Mouse (Mus musculus) liver, postnatal 0 days (tissue): ENCODE data around the gene Pcca. TPM values are rescaled to one million over a fixed set of nuclear protein-coding genes. Genes with fewer than 3 reads are reported as not detected.

Source experiments
- ATAC-seq: fragments of 200-750 bp; cut with Nextera tagmentation; 2 replicates; pipeline ENCODE4 v1.8.0; 2017; ENCODE audit warnings: mild to moderate bottlenecking, moderate library complexity
- DNase-seq: peaks from one replicate; pipeline ENCODE4 v3.0.0-alpha.2; 2016
- H3K27ac ChIP-seq: fragments of 300-500 bp; sonication (generic); 2 replicates; pipeline ENCODE4 v1.5.1; 2014; ENCODE audit warnings: antibody characterized with exemption, moderate library complexity, mild to moderate bottlenecking, low read depth
- H3K27me3 ChIP-seq: fragments of 300-500 bp; sonication (generic); 2 replicates; pipeline ENCODE4 v1.6.1; 2014; ENCODE audit warnings: low read length, control low read depth, mixed read lengths; ENCODE audit not compliant: insufficient read depth
- H3K36me3 ChIP-seq: fragments of 300-500 bp; sonication (generic); replicated peaks from 2 replicates; pipeline ENCODE4 v1.6.1; 2014; ENCODE audit warnings: mild to moderate bottlenecking, control low read depth, low read length, moderate library complexity, mixed read lengths; ENCODE audit not compliant: insufficient read depth
- H3K4me1 ChIP-seq: fragments of 300-500 bp; sonication (generic); 2 replicates; pipeline ENCODE4 v1.6.1; 2014; ENCODE audit warnings: antibody characterized with exemption, mild to moderate bottlenecking, control low read depth; ENCODE audit not compliant: insufficient read depth
- H3K4me2 ChIP-seq: fragments of 300-500 bp; sonication (generic); 2 replicates; pipeline ENCODE4 v1.6.1; 2014; ENCODE audit warnings: low read depth, mild to moderate bottlenecking, low read length, moderate library complexity, mixed read lengths
- H3K4me3 ChIP-seq: fragments of 300-500 bp; sonication (generic); 2 replicates; pipeline ENCODE4 v1.5.1; 2014; ENCODE audit warnings: low read depth, low read length
- H3K9ac ChIP-seq: fragments of 300-500 bp; sonication (generic); replicated peaks from 2 replicates; pipeline ENCODE4 v1.6.1; 2014; ENCODE audit warnings: mild to moderate bottlenecking, moderate library complexity
- H3K9me3 ChIP-seq: fragments of 300-500 bp; sonication (generic); 2 replicates; pipeline ENCODE4 v1.6.1; 2016; ENCODE audit warnings: mild to moderate bottlenecking, control low read depth, low read length, mixed read lengths
- CTCF ChIP-seq: sonication (generic); IDR thresholded peaks from 2 replicates; pipeline ENCODE4 v1.5.1; 2016; ENCODE audit warnings: antibody characterized with exemption, low read depth
- EP300 ChIP-seq: IDR thresholded peaks from 2 replicates; pipeline ENCODE4 v1.6.1; 2016; ENCODE audit warnings: antibody characterized with exemption, low read depth, mild to moderate bottlenecking
- WGBS: fragments of 180-500 bp; shearing (Covaris S2); extraction: QIAGEN DNeasy Blood & Tissue Kit; methylation state at CpG from one replicate; pipeline ENCODE4 v1.1.7; 2014; ENCODE audit not compliant: insufficient replicate concordance; 5-methylcytosine and 5-hydroxymethylcytosine counted together
- polyA plus RNA-seq: library from polyadenylated mRNA; unstranded; fragments of >200 nt; fragmentation: Nextera tagmentation; extraction: Ambion mirVana; gene quantifications from 2 replicates; pipeline ENCODE4 v1.2.1, GENCODE M21; 2015

The Pcca gene
- polyA plus RNA-seq, 1 experiment from 2014 or later: 31.3 TPM

- no peak overlapping the region for H3K9ac ChIP-seq
- no peaks in the 10 kb centered on the region for H3K36me3 ChIP-seq
- no peak for DNase-seq
- no peaks in the 10 kb centered on the region for H3K9me3 ChIP-seq
- no peaks in the 10 kb centered on the region for H3K27me3 ChIP-seq
- ATAC-seq: no peak
- no peak overlapping the region for H3K27ac ChIP-seq
- WGBS: 78% methylated on average over 4 of the region's 4 CpGs
- no peak overlapping the region for H3K4me3 ChIP-seq
- no peaks in the 10 kb centered on the region for H3K4me1 ChIP-seq
- no peak overlapping the region for H3K4me2 ChIP-seq
- TF ChIP-seq CTCF (no peak), EP300 (no peak)
These were observed 333.6 kb downstream of the Pcca start for GRCm38 (mm10) chr14:122867531-122868285.

GRCm38 (mm10) chr14:122869831-122870230, 335.7 kb downstream of the Pcca start:
- Histone ChIP-seq H3K4me2 (no peak overlapping the region), H3K9me3 (no peaks in the 10 kb centered on the region), H3K9ac (no peak overlapping the region), H3K4me1 (no peaks in the 10 kb centered on the region), H3K27me3 (no peaks in the 10 kb centered on the region), H3K27ac (no peak overlapping the region), H3K36me3 (no peaks in the 10 kb centered on the region), H3K4me3 (no peak overlapping the region)
- 67% methylated on average over 6 of the region's 6 CpGs for WGBS
- TF ChIP-seq EP300 (no peak), CTCF (no peak)
- ATAC-seq (no peak), DNase-seq (no peak)

GRCm38 (mm10) chr14:122871841-122872580, 337.9 kb downstream of the Pcca start:
- Histone ChIP-seq H3K9me3 (no peaks in the 10 kb centered on the region), H3K4me3 (no peak overlapping the region), H3K4me2 (no peak overlapping the region), H3K27me3 (no peaks in the 10 kb centered on the region), H3K36me3 (no peaks in the 10 kb centered on the region), H3K9ac (no peak overlapping the region), H3K27ac (no peak overlapping the region), H3K4me1 (no peaks in the 10 kb centered on the region)
- 74% methylated on average over 4 of the region's 4 CpGs for WGBS
- TF ChIP-seq EP300 (no peak), CTCF (no peak)
- no peak for DNase-seq
- no peak for ATAC-seq

DNA sequence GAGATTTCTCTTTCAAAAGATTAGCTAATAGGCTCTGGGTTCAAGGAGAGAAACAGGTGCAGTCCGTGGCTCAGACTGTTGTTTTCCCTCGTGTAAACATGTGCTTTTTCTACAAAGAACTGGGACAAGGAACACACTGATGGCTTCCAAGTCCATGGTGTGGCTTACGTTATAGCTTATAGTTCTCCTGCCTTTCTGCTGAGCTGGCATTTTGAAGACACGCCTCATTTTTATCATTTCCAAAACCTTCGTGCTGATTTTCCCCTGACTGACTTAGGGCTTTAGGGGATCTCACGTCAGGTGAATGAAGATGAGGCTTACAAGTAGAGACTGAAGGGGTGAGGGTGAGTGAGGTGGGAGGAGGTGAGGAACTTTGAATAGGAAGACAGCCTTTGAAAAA, 338.5 kb downstream of the Pcca start:
- ATAC-seq: no peak
- TF ChIP-seq EP300 (no peak), CTCF (no peak)
- 73% methylated on average over 6 of the region's 6 CpGs for WGBS

DNA sequence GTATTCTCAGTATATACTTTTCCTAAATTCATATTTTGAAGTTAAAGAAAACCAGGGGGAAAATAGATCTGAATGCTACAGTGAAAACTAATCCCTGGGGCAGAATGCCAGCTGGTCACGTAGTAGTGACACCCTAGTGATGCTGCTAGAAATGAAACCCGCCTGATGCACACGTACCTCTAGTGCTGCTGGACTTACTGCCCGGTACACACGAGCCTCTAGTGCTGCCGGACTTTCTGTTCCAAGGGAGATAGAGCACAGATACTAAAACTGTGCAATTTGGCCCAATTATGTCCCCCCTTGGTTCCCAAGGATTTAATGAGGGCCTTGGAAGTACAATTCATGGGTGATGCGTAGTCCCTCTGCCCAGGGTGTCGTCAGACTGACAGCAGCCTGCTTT, 340.9 kb downstream of the Pcca start:
- no peak for DNase-seq
- TF ChIP-seq EP300 (no peak), CTCF (no peak)
- H3K4me2 ChIP-seq: no peak overlapping the region
- no peaks in the 10 kb centered on the region for H3K4me1 ChIP-seq
- no peak for ATAC-seq
- no peak overlapping the region for H3K4me3 ChIP-seq
- no peaks in the 10 kb centered on the region for H3K9me3 ChIP-seq
- no peaks in the 10 kb centered on the region for H3K27me3 ChIP-seq
- no peaks in the 10 kb centered on the region; the same call in 1 of the 2 replicates for H3K36me3 ChIP-seq
- no peak overlapping the region for H3K27ac ChIP-seq
- WGBS: 81% methylated on average over 8 of the region's 8 CpGs
- H3K9ac ChIP-seq: no peak overlapping the region

More for the DNA sequence above, 338.5 kb downstream of the Pcca start:
- Histone ChIP-seq H3K4me1 (no peaks in the 10 kb centered on the region), H3K9me3 (no peaks in the 10 kb centered on the region), H3K9ac (no peak overlapping the region), H3K4me3 (no peak overlapping the region), H3K36me3 (no peaks in the 10 kb centered on the region), H3K4me2 (no peak overlapping the region), H3K27ac (no peak overlapping the region), H3K27me3 (no peaks in the 10 kb centered on the region)
- no peak for DNase-seq

GRCm38 (mm10) chr14:122875636-122876035, 341.5 kb downstream of the Pcca start:
- H3K4me3 ChIP-seq: no peak overlapping the region
- 74% methylated on average over 6 of the region's 6 CpGs for WGBS
- H3K4me1 ChIP-seq: no peaks in the 10 kb centered on the region
- H3K9me3 ChIP-seq: no peaks in the 10 kb centered on the region
- TF ChIP-seq EP300: no peak
- no peak for TF ChIP-seq CTCF
- no peak overlapping the region for H3K4me2 ChIP-seq
- H3K36me3 ChIP-seq: no peaks in the 10 kb centered on the region; the same call in 1 of the 2 replicates
- no peak for ATAC-seq
- H3K27ac ChIP-seq: no peak overlapping the region
- no peak overlapping the region for H3K9ac ChIP-seq
- H3K27me3 ChIP-seq: no peaks in the 10 kb centered on the region
- no peak for DNase-seq
